Mouse (Mus musculus): Measurements from ENCODE around the gene Stra6. TPM values are rescaled to one million over a fixed set of nuclear protein-coding genes. Genes with fewer than 3 reads are reported as not detected.

Gene Stra6
- total RNA-seq, 2 experiments from 2014 or later, result 0.30 to 0.44 TPM

DNA sequence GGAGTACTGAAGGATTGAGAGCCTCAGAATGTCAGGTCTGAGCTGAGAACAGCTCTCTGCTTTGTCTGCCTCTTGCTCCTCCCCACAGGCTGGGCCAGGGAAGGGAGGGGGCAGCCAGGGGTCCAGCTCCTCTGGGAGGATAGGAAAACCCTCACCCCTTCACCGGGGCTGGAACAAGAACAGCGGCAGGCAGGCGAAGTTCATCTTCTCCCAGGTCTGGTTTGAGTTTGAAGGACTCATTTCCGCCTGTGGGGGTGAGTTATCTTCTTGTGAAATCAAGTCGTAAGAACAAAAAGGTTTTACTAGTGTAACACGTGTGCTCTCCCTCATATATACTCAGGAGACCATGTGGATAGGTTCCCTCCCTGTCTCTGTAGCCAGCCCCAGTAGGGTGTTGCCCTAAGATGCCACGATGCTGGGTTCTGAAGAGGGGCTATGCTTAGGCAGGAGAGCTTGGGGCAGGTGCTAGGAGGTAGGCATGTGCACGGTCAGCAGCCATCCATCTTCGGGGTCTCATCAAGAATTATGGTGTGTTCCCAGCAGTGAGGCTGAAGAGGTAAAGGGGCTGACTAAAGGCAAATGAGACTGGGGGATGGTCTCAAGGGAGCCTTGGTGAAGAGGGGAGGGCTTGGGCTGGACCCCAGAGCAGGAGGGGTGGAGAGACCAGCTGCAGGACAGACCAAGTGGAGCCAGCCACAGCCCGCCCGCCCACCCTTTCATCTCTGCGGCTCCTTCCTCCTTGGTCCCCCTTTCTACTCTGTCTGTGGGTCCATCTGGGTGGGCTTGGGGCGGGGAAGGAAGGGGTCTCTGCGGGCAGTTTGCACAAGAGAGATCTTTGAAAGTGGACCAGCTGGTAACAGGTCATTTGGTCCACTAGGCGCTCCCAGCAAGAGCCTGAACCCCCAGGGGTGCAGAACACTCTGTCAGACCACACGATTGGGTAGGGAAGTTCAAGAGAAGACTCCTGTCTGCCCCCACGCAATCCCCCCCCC is 70.6 kb downstream of the Stra6 start:
- DNase-seq, result no peak

GRCm38 (mm10) chr9:58134906-58135305 is 71.3 kb downstream of the Stra6 start:
- no peak for DNase-seq

DNA sequence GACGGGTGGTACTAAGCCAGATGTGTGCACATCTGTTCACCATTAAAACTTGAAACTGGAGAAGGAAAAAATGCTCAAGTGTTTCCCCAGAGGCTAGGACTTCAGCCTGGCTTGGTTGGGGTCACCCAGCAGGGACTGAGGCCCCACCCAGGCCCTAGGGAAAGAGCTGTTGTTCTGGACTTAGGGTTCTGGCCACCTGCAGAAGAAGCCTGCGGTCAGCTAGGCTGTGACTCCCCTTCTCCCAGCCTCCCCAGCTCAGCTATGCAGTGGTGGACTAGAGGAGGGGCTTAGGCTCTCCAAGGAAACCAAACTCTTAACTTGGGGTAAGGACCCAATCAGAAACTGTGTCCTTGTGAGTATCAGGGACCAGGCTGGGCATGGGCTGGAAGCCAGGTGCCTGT is 72.3 kb downstream of the Stra6 start:
- no peak for DNase-seq

DNA sequence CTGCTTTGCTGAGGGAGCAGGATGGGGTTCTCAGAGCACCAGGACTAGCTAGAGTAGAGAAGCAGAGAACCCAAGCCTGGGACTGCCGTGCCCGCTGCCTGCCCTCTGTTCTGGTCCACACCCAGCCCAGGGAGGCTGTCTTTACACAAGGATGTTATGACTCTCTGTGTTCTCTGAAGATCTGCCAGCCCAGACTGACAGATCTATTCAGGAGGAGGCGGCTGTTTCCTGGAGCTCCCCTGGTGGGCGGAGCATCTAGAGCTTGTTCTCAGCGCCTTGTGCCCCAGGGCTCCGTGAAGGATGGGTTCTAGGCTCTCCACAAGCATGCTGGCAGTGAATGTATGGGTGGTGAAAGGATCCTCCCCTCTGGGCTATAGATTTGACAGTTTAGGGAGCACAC is 76.4 kb downstream of the Stra6 start:
- DNase-seq, result peak; percentile 45 to 67

GRCm38 (mm10) chr9:58143419-58143818 is 79.8 kb downstream of the Stra6 start:
- DNase-seq, result peak; percentile 45 to 48

DNA sequence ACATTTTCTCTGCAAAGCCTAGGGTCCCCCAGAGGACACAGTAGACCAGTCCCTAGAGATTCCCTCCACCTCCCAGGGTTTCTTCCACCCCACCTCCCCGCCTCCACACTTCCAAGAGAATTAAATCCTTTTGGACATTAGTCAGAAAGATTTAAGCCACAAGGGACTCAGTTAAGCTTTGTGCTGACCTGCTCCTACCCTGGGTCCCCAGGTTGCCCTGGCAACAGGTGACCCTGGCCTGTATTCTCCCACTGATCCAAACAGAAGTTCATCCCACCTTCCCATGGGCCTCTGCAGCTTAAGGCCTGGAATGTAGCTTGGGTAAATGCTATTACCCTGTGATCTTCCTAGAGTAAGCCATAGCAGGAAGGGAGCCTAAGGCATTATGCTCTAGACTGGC is 81.1 kb downstream of the Stra6 start:
- no peak for DNase-seq

GRCm38 (mm10) chr9:58145417-58145816 is 81.8 kb downstream of the Stra6 start:
- no peak for DNase-seq

DNA sequence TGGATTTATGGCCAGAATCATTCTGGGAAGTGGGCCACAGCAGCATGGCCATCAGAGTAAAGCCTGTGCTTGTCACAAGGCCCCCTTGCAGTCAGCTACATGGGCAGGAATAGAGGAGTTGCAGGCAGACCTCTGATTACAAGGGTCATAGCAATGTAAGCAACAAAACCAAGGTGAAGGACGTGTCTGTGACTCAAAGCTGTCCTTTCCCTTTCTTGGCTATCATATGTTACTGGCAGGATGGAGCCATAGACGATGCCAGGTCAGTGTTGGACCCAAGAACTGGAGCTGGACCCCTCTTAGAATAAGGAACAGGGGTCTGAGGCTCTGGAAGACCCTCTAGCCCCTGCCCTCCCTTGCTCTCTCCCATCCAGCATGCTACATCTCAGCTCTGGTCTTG is 85.2 kb downstream of the Stra6 start:
- no peak for DNase-seq

DNA sequence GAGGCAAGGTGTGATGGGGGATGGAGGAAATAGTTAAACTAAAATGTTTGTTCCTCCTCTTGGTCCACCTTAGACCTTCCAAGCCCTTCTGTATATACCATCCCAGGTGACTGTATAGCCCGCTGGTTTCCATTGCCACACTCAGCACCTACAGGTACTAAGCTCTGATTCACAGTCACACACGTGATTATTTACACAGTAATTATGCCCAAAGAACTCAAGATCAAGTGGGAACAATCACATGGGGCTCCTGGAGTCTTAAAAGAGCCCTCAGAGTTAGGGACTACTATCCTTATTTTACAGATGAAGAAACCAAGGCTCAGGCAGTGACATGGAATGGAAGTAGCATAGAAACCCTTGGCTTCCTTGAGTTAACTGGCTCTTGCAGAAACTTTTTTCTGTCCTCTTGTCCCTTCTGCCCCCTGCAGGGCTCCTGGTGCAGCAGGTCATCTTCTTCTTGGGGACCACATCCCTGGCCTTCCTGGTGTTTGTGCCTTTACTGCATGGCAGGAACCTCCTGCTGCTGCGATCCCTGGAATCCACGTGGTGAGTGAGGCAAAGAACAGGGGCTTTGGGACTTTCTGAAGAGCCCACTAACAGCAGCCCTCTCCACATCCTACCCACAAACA is 87.3 kb downstream of the Stra6 start:
- DNase-seq, result no peak

DNA sequence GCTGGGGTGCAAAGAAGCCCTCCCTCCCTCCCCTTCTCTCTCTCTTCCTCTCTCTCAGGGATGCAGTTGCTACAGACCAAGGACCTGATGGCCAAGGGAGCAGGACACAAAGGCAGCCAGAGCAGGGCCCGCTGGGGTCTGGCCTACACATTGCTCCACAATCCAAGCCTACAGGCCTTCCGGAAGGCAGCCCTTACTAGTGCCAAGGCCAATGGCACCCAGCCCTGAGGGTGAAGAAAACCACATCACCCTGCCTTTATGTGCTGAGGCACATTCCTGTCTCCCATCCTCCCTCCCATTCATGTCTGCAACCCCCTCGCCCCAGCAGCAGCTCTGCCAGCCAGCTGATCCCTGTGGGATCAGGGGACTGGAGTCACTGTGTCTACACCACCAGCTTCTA is 89.5 kb downstream of the Stra6 start:
- peak; percentile 28 to 37 for DNase-seq

GRCm38 (mm10) chr9:58155366-58155765 is 91.8 kb downstream of the Stra6 start:
- DNase-seq, result peak; percentile 46 to 60

DNA sequence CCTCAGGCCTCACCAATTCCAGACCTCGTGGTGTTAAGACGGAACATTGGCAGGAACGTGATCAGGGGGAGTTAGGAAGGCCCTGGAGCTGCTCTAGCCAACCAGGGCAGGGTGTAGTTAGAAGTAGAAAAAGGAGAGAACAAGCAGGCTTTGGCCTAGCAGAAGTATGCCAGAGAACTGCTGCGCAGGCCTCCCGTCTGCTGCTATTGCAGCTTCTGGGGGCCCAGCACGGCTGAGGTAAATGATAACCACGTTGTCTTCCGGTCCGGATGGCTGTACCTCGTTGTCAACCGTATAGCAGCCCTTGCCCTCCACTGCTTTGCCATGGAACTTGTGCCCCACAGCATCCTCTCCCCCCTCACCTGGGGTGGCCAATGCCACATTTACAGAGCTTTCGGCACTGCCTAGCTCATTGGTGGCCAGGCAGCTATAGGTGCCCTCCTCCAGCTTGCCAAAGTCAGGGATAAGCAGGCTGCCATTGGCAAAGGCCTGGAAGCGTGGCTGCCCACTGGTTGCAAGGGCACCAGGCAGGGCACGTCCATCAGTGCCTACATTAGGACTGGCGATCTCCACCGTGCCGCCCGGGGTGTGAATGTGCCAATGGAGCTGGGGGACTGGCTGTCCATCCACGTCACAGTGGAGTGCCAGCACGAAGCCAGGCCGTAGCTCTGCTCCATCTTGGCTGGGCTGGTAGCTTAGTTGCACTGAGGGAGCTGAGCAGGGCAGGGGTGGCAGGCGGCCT is 93.4 kb downstream of the Stra6 start:
- no peak for DNase-seq

DNA sequence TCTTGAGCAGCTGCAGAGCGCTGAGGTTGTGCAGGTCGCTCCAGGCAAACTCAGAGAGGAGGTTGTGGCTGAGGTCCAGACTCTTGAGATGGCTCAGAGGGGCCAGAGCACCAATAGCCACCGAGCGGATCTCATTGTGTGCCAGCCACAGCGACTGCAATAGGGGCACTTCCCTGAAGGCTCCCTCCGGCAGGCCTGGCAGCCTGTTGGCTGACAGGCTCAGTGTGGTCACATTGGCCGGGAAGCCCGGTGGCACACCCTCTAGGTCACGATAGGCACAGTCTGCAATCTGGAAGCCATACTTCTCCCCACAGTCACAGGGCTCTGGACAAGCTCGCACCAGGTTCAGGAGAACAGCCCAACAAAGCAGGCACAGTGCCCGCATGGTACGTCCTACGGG is 94.2 kb downstream of the Stra6 start:
- DNase-seq, result peak in 1 of 2 experiments; percentile 32

- peak; percentile 76 to 82 for DNase-seq
Measured at GRCm38 (mm10) chr9:58158541-58159311, 95.1 kb downstream of the Stra6 start.

DNA sequence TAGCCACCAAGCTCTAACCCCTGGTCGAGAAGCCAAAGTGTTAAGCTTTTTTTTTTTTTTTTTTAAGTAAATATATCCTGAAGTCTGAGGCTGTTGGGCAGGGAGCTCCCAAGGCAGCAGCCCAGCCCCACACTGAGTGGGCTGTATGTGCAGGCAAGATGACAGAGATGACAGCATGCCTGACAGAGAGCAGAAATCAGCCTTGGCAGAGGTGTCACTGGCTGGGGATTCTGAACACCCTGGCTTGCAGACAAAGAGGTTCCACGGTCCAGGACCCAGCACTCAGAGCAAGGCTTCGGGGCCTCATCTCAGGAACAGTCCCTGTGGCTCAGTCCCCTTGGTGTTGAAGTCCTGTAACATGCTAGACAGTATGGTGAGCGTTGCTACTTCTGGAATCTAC is 96.3 kb downstream of the Stra6 start:
- peak; percentile 45 to 66 for DNase-seq

DNA sequence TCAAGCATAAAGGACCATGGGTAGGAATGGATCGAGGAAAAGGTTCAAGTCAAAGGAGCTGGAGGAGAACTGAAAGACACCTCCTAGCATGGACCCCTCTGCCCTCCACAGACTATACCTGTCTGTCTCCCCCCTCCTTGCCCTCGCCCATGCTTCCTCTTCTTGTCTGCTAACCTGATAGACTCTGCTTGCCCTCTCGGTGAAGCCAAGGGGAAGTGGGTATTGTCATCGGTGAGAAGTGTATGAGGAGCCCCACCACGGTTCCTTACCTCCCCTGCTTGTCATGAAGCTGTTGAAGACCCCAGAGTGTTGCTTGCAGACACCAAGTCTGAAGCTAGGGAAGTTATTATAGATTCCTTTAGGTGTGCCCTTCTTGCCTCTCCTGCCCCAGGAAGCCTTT is 96.7 kb downstream of the Stra6 start:
- DNase-seq, result no peak

DNA sequence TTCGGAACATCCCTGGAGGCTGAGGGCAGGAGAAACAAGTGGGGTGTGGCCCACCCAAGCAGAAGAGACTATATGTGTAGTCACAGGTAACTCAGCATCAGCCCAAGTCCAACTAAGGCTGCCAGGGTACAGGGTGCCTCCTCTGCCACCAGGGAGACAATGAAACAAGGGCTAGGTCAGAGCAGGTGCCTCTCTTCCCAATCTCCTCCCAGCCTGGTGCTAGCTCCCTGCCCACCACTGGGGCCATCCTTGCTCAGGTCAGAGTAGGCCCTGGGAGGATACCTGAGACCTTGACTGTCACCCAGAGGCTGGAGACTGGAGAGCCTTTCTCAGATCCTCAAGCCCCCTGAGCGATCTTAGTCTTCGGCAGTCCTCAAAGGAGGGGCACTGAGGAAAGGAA is 98.6 kb downstream of the Stra6 start:
- no peak for DNase-seq

GRCm38 (mm10) chr9:58163146-58163545 is 99.6 kb downstream of the Stra6 start:
- DNase-seq, result no peak

DNA sequence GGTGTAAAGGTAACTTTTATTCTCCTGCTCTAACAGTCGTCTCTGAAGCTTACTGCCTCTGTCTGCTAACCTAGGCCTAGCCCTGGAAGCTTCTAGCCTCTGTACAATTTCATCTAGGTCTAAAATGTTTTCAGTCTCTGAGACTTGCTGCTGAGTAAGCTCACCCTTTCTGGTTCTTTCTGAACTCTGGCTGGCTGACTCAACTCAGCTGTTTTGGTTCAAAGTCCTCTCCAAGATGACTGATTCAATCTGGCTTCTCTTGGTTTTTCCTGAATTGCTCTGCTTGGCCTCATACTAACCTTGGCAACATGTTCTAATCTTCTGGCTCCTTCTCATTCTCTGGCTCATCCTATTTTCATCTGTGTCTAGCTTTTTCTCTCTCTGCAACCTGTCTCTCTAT is 102.2 kb downstream of the Stra6 start:
- DNase-seq, result no peak

GRCm38 (mm10) chr9:58168880-58169279 is 105.3 kb downstream of the Stra6 start:
- DNase-seq, result no peak

DNA sequence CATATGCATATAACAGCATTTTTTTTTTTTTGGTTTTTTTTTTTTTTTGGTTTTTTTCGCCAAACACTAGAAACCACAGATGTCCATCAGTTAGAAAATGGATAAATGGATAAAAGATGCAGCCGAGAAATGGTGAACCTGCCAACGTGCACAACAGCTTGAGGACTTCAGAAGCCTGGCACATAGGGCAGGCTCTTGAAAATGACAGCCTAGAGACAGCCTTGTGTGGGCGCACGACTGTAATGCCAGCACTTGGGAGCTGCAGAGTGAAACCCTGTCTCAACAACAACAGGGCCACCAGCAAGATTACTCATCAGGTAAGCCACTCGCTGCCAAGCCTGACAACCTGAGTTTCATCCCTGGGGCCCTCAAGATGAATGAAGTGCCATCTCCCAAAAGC is 105.8 kb downstream of the Stra6 start:
- DNase-seq, result no peak

- DNase-seq, result no peak
Measured at GRCm38 (mm10) chr9:58172863-58173262, 109.3 kb downstream of the Stra6 start.
